Mouse (Mus musculus) layer of hippocampus, adult 9-11 months (tissue): ENCODE data around the gene 1700012B07Rik.
A peak's percentile ranks its signal among the peaks of the same experiment; 100 is the strongest.

Experiments
- DNase-seq: peaks from one replicate; pipeline ENCODE4 v3.0.0; 2022

1700012B07Rik gene

DNA sequence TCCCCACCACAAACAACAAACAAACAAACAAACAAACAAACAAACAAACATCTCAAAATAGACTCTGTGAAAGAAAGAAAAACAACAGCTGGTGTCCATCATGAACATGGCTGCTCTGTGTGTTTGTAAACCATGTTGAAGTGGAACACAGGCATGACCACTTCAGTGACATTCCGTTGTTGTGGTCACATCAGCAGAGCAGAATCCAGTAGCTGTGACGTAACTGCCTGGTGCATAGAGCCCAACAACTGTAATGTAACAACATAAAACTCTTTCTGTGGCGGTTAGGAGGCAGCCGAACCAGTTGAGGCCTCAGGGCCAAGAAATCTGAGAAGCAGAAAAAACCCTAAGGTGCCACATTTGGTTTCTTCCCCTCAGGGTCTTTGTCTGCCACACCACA lies 17.8 kb upstream of the 1700012B07Rik start:
- no peak for DNase-seq

DNA sequence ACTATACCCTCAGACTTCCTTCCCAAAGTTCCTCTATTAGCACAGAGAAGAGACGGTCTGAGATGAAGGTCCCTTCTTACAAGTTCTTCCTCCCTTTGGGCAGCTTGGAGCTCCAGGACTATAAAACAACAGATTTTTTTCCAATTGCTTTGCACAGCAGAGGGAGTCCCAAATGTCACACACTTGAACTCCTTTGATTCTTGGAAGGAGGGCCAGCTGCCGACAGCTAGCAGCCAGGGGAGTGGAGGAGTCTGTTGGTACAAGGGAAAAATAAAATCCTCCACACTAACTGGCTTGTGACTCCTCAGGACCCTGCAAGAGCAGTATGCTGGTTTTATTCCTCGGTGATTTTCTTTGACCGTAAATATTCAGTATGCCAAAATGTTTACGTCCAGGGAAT lies 16.6 kb upstream of the 1700012B07Rik start:
- DNase-seq, result peak; percentile 11

DNA sequence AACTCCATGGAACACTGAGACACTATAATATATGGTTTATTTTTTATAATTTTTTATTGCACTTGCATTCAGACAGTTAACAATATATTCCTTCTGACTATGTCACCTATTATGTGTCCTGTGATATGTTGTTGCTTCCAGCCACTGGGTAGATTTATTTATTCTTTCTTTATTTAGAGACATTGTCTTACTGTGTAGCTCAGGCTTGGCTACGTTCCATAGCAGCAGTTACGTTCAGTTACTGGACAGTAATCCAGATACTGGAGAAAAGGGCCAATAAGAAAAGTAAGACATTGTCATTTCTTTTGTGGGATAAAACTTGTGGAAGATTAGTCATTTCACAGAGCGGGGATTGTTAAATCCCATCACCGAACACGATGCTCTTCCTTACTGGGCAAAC lies 2.5 kb upstream of the 1700012B07Rik start:
- no peak for DNase-seq

DNA sequence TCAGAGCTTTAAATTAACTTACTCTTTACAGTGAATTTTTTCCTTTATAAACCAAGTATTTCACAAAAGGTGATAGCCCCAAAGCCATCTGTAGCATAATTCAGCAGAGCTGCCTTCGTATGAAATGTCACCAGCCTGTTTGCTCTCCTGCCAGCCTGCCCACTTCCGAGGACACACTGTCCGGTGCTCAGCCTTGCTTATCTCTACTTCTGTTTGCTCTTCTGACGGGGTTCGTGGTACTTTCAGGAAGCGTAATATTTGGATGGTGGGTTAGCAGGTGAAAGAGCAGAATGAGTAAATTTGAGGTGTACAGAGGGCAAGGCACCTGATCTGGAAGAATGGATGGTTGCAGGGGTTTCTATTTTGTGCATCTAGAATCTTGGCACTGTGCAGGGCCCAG lies 5.6 kb downstream of the 1700012B07Rik start:
- no peak for DNase-seq

DNA sequence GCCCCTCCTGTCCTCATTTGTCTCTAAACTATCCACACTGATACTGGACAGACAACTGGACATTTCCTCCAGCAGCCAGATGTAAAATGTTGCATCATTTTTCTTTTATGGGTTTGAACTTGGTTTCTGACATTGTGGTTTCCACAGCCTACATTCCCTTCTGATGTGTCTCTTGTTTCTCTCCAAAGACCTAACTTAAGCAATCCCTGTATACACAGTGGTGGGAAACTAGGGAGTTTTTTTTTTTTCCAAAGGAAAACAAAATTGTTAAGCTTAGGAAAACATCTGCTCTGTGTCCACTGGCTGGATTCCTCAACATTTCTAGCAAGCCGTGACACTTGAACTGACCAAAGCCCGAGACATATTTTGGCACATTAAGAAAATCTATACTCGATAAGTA lies 10.4 kb downstream of the 1700012B07Rik start:
- DNase-seq, result no peak

DNA sequence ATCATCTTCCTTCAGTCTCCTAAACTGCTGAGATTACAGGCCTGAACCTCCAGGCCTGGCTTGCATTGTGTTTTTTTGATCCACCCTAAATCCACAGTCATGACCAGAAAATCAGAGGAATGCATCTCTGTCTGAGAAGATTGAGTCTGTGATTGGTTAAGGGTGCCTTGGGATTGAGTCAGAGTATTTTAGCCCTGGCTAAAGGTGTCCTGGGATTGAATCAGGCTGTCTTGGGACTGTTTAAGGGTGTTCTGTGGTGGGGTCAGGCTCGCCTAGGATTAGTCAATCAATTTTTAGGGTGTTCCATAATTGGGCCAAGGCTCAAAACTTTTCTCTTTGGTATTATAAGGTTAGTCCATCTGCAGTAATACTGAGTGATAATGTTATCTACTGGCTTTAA lies 10.9 kb downstream of the 1700012B07Rik start:
- no peak for DNase-seq

DNA sequence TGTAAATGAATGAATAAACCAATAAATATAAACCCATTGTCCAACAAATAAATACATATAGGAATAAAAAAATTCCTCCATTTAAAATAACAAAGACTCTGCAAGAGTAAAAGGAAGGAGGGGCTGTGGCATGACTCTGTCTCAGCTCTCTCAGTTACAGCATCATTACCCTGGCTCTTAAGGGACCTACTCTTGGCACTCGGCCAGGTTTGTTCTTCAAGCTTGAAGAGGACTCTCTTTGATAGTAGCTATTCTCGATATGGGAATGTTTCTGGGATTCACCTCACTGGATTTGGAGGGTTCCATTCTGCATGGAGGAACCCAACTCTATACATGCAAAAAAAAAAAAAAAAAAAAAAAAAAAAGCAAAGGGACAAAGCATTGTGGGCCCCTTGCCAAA lies 16.1 kb downstream of the 1700012B07Rik start:
- no peak for DNase-seq

DNA sequence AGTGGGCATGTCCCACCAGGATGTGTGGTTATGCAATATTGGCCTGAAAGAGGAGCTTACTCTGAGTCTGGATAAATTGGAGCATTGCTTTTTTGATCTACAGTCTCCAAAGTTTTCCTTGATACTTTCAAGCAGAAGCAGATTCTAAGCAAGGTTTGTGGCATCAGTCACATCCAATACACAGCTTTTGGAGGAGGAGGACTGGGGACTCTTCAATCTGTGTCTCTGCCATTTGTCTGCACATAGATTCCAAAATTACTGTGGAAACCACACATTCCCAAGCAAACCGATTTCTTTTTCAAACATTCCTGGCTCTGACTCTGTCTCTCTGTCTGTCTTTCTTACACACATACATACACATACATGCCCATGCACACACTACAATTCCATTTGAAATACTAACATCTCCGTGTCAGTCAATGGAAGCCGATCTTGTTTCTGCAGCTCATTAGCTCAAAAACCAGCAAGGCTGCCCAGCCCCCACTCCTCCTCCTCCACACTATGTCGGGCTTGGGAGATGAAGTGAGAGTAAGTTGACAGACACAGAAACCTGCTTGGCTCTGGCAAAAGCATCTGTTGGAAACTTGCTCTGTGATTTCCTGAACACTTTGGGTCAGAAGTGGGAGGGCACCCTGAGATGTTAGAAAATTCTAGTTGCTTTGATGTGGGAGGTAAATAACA lies 18.5 kb downstream of the 1700012B07Rik start:
- DNase-seq, result peak; percentile 38

DNA sequence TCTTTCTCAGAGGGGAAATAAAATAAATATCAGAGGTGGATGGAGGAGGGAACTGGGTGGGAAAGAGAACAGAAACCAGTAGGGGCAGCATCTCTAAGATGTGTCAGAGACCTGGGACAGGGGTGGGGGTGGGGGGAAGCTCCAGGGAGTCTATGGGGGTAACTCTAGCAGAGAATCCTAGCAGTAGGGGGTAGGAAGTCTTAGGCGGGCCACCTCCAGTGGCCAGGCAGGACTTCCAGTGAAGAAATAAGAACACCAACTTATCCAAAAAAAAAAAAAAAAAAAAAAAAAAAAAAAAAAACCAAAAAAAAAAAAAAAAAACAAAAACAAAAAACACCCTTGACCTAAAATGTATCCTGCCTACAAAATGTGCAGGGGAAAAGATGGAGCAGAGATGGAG lies 26.3 kb downstream of the 1700012B07Rik start:
- no peak for DNase-seq

DNA sequence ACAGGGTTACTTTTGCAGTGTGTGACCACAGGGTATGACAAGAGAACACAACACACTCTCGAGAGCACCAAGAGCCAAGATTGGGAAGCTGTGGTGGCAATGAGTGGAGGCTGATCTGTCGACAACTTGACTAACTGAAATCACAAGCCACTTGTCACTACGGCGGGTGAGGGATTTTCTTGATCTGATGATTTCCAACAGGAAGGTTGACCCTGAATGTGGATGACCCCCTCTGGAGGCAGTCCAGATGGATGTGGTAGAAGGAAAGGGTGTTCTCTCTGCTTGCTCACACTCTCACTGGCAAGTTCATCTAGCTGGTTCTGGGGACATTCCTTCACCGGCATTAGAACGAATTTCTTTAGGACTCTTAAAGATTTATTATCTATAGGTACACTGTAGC lies 30.3 kb downstream of the 1700012B07Rik start:
- DNase-seq, result no peak

DNA sequence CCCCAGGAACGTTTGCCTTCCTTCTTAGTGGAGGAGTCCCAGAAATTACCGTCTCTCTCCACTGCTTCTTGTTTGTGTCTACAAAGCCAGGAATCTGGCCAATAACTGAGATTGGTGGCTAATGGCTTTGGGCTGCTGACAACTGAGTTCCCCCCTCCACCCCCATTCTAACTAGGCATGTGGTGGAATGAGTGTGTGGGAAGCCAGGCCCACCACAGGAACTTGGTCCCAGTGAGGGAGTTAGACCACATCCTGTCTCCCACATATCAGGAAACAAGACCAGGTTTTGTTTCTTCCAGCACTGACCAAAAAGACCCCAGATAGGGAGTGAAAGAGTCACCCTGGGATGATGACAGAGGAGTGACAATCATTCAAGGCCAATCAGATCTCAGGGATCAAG lies 32.3 kb downstream of the 1700012B07Rik start:
- no peak for DNase-seq

DNA sequence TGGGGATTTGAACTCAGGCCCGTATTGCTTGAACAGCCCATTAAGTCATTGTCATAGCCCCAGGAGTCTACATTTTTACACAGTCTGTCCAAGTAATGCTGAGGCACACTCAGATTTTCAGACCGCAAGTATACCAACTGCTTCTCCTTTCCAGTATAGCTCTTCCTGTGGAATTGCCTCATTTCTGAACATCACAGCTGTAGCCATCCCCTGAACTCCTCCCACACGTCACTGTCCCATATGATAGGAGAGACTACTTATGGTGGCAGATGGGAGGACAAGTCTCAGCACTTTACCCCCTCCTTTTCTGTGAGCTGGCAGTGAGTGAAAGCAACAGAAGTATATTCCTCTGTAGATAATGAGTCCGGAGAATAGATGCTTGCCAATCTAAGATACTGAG lies 34.3 kb downstream of the 1700012B07Rik start:
- DNase-seq, result peak; percentile 16

DNA sequence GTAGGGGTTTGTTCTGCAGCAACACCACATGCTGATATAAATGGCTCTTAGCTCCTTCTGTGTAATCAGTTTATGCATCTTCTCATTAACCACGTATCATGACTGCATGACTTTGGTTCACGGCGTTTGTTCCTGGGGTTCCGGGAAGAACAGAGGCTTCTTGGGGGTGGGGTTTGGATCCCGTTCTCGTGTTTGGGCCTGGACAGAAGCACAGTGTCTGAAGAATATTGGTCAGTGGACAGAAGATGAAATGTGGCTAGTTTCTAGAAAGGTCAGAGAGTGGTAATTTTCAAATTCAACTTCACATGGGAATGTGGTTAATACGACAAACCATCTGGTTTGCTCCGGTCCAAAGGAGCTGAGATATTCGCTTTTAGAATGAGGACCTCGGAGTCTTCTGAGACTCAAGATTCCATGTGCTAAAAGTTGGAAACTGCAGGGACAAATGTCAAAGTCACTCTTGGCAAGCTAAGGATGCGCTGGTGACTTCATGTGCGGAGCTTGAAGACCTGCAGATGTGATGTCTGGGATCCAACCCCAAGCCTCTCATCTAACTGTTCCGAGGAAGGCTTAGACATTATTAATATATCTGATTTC lies 35.3 kb downstream of the 1700012B07Rik start:
- DNase-seq, result no peak

DNA sequence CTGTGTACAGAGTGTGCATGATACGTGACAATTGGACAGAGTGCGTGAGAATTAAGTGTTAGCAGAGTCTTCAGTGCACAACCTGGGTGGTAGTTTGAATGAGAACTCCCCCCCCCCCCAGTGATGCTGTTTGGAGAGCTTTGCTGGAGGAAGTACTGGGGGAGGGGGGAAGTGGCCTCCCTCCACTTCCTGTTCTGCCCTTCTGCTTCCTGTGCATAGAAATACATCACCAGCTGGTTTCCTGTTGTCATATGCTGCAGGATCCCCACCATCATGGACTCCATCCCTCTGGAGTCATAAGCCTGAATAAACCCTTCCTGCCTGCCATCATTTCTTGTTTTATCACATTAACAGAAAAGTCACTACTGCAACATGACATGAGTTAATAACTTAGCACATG lies 35.9 kb downstream of the 1700012B07Rik start:
- no peak for DNase-seq

DNA sequence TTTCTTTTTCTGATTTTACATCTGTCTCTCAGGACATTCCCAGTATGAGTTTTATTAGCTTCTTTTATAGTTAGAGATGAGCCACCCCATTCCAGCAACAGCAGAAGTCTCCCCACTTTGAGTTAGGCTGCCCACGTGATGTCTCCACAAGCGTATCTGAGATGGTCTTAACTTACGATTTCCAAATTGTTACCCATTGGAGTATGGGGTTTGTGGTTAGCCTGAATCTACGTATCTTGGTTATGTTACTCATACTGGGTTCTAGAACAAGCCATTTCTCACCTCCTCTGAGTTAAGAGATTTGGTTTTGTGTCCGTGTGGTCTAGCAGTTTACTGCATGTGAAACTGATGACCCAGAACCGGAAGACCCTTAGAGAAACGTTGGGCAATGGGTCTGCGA lies 37.6 kb downstream of the 1700012B07Rik start:
- no peak for DNase-seq

DNA sequence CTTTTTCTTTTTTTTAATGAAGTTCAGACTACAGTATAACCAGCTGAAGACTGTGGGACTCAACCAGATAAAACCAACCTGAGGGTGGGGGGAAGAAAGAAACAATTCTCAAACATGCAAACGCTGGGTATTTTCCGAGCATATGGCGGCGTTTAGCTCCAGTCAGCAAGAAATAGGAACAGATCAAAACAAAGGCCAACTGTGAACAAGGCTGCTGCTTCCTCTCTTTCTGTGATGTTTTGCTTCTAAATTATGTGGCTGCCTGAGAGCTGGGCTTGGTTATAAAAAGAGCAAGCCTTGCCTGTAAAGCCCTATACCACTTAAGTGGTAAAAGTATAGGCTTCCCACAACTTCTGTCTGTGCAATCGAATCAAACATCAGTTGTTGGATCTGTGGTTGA lies 42.5 kb downstream of the 1700012B07Rik start:
- DNase-seq, result no peak

DNA sequence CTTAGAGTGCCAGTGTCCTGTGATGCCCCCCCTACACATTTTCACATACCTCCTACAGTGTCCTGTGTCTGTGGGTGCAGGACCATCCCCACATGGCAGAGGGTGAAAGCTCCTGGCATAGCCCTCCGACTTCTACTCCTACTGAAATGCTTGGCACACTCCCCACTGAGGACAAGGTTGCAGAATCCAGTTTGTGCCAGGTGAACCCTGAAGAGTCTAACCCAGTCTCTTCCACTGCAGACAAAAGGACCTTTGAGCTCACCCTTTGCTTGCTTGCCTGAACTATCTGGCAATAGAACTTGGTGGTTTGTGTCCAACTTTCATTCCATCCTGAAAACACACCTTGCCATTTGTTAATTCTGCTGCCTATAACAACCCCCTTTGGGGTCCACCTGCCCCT lies 56.5 kb downstream of the 1700012B07Rik start:
- no peak for DNase-seq

DNA sequence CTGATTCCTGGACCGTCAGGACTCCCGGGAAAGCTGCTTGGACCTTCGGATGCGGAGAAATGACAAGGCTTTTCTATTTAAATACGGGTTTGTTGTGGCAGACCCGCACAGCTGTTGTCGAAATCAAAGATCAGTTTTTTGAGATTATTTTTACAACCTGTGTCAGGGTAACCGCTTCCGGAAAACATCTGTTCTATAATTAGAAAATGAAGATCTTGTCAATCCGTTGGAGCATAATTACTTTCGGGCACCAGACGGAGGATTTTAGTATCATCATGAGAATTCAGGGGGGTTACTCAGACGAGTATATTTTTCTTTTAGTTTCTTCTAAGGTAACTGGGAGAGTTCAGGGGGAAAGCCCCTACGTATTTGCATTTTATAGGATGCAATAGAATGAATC lies 57.7 kb downstream of the 1700012B07Rik start:
- no peak for DNase-seq

DNA sequence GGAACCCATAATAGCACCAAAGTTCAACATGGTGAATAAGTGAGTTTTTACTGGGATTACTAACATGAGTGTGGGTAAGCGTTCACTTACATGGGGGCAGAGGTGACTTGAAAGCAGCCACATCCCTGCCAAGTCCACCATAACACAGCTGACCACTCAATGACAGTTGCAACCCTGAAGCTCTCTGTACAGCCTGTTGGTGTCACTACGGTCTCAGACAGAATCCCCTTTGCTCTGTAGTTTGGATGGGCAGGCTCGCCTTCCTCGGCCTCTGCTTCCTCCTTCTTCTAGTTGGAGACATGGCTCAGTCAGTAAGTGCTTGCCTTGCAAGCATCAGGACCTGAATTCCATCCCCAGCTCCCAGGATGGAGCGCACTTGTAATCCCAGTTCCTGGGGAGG lies 58.8 kb downstream of the 1700012B07Rik start:
- DNase-seq, result no peak

DNA sequence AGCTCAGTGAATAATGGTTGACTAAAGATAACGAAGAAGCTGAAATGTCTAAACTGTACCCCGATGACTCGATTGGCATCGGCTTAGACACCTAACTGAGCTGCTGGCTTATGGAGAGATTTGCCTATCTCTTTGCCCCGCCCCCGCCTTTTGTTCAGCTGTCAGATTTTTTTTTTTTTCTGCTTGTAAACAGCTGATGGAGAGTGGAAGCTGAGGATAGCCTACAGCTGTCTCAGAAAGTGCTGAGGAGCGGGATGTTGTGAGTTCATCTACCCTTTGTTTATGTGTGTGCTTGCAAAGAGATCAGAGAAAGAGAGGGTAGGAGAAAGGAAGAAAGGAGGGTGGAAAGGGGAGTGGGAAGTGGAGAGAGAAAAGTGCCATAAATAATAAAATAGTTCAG lies 67.8 kb downstream of the 1700012B07Rik start:
- no peak for DNase-seq

DNA sequence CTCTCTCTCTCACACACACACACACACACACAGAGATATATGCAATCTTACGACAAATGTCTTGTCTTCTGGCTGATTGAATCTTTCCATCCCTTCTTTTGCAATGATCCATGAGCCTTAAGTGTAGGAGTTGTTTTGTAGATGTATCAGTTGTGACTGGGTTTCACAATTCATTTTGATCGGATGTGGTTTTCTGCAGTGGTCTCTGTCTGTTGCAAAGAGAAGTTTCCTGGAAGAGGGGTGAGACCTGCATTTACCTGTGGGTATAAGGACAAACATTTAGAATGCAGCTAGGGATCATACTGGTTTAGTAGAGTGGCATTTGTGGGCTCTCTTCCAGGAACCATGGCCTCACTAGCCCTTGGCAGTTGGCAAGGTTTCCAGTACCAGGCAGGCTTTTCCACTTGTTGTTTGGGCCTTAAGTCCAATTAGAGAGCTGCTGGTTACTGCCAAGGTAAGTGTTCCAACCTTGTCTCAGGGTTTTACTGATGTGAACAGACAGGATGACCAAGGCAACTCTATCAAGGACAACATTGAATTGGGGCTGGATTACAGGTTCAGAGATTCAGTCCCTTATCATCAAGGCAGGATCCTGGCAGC lies 69.1 kb downstream of the 1700012B07Rik start:
- peak; percentile 23 for DNase-seq

DNA sequence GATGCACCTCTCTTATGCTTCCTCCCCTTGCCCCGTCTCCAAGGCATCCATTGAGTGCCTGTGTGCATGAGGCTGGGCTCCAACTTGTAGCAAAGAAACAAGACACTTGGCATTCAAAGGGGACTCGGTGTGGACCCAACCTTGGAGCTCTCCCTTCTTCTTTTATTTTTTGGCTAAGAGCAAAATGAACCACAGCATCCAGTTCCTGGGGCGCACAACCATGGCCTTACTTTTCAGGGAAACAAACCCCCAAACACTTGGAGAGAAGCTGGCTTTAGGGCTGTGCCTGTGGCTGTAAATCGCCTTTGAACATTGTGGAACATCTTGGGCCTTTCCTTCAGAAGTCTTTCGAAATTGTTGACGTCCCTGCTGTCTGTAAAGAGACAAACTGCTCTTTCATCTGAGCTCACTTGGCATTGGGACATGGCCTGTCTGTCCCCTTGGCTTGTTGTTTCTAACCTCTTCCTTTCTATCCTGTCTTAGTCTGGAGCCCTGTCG lies 73.7 kb downstream of the 1700012B07Rik start:
- peak; percentile 67 for DNase-seq

DNA sequence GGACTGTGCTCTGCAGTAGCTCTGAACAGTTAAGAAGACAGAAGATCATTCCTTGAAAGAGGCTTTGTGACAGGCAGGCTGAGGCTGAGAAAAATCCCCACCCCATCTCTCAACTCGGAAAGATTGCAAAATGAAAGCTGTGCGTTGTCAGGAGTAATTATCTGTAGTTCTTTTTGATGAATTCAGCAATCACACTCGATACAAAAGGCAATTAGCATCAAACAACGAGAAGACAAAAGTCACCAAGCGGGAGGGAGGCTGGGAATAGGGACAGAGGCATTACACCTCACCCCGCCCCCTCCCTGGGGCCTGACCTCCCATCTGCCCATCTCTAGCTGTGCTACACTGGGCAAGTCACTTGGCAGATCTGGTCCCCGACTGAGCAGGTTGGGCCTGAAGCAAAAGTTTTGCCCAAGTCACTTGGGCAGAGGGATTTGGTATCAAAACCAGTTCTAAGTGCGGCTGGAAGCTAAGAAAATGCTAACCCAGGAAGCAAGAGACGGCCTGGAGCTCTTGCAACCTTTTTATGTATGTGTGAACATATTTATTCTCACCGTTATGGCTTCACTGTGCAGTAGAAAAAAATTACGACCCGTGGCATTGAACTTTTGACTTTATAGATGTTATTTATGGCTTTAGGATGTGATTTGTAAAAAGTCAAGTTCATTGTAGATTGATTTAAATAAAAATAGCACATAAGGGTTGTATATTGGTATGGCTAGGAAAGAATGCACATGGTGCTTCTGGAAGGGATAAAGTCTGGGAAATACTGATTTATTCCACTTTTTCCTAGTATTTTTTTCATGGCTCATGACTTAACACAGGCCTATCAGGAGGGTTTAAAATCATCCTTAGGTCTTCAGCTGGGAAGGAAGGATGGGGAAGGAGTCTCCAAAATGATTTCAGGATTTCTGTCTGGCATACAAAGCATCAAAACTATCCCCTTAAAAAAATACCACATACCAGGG lies 75.9 kb downstream of the 1700012B07Rik start:
- DNase-seq, result no peak
